19 mouse cellular contexts compared by ENCODE assay signal in the genomic region with DNA sequence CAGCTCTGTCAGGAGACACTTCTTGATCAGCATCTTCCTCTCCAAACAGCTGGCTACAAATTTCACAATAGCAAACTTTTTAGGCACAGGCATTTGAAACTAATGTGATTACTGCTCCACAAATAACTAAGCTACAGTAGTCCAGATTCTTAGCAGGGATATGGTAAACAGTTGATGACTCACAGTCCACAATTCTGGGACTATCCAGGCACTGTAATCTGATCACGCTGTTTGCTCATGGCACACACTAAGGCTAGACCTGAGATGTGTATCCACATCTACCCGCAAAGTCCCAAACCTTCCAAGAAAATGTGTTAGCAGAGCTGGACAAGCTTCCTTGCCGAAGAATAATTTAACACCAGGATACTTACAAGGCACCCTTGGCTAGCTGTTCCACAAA.
"Had no signal": no experiment of that assay in that cellular context is flagged by ENCODE, and none has a peak within 500 bp of the region (broad histone marks: within the 10 kb centered on the region; RNA-seq: fewer than 3 reads in every experiment).

No protein-coding gene starts in this region.

- H3K9ac ChIP-seq: limb, embryonic 12.5 days; limb, embryonic 15.5 days; liver, embryonic 14.5 days; liver, postnatal 0 days; lung, embryonic 14.5 days; midbrain, embryonic 12.5 days; stomach, embryonic 15.5 days had no signal

- H3K27ac ChIP-seq: limb, embryonic 12.5 days; limb, embryonic 15.5 days; liver, embryonic 14.5 days; midbrain, embryonic 12.5 days; stomach, embryonic 15.5 days had no signal

- H3K4me3 ChIP-seq: limb, embryonic 12.5 days; limb, embryonic 15.5 days; midbrain, embryonic 12.5 days; stomach, embryonic 15.5 days had no signal

- ATAC-seq: liver, postnatal 0 days; midbrain, embryonic 16.5 days had no signal

- H3K4me2 ChIP-seq: limb, embryonic 12.5 days; limb, embryonic 15.5 days; liver, embryonic 11.5 days; lung, embryonic 14.5 days; midbrain, embryonic 12.5 days; stomach, embryonic 15.5 days had no signal

- H3K9me3 ChIP-seq: limb, embryonic 12.5 days; limb, embryonic 15.5 days; midbrain, embryonic 12.5 days; stomach, embryonic 15.5 days had no signal

- DNase-seq: kidney, adult 18-20 months; kidney, adult 9 months; kidney, postnatal 14 days; kidney, postnatal 4 days; left cerebral cortex, postnatal 4 days; liver, postnatal 0 days; lung, embryonic 14.5 days; lung, postnatal 10 days; lung, postnatal 36 days; right cerebral cortex, postnatal 14 days; right cerebral cortex, postnatal 4 days; thymus, postnatal 25 days had no signal

- H3K27me3 ChIP-seq: limb, embryonic 12.5 days; limb, embryonic 15.5 days; midbrain, embryonic 12.5 days; stomach, embryonic 15.5 days had no signal

- H3K4me1 ChIP-seq: limb, embryonic 12.5 days; limb, embryonic 15.5 days; midbrain, embryonic 12.5 days; stomach, embryonic 15.5 days had no signal
